In genomic region chr3:127917999-127918661, GRCm38 (mm10) we compare ENCODE assay signal across 20 mouse cellular contexts. TPM values are rescaled to one million over a fixed set of nuclear protein-coding genes. Genes with fewer than 3 reads are reported as not detected.
DNase-seq lines count a peak whose midpoint lies in the region; ATAC-seq lines count a peak whose summit lies in the region.
"Had no signal": no experiment of that assay in that cellular context is flagged by ENCODE, and none has a peak within 500 bp of the region (broad histone marks: within the 10 kb centered on the region; RNA-seq: fewer than 3 reads in every experiment).

No protein-coding gene starts in this region.

- H3K4me1 ChIP-seq in embryonic facial prominence, embryonic 10.5 days: peaks cover 13% of the 10 kb centered on the region
- H3K4me1 ChIP-seq: forebrain, embryonic 13.5 days; midbrain, embryonic 13.5 days had no signal

- H3K9me3 ChIP-seq in embryonic facial prominence, embryonic 10.5 days: no peaks in the 10 kb centered on the region
- H3K9me3 ChIP-seq: embryonic facial prominence, embryonic 13.5 days; forebrain, embryonic 13.5 days; hindbrain, embryonic 15.5 days; lung, embryonic 15.5 days; midbrain, embryonic 13.5 days had no signal

- H3K27me3 ChIP-seq in embryonic facial prominence, embryonic 10.5 days (replicated peaks; ENCODE audit: low read depth, poor library complexity, severe bottlenecking): no peaks in the 10 kb centered on the region
- H3K27me3 ChIP-seq: embryonic facial prominence, embryonic 13.5 days; forebrain, embryonic 13.5 days; hindbrain, embryonic 15.5 days; lung, embryonic 15.5 days; midbrain, embryonic 13.5 days had no signal

- H3K4me3 ChIP-seq in embryonic facial prominence, embryonic 10.5 days: no peak overlapping the region
- H3K4me3 ChIP-seq: embryonic facial prominence, embryonic 13.5 days; forebrain, embryonic 13.5 days; heart, adult 2 months; hindbrain, embryonic 15.5 days; layer of hippocampus, adult 2 months; lung, embryonic 15.5 days; midbrain, embryonic 13.5 days had no signal

- no peaks in the 10 kb centered on the region for H3K36me3 ChIP-seq in embryonic facial prominence, embryonic 10.5 days (replicated peaks)
- H3K36me3 ChIP-seq: embryonic facial prominence, embryonic 13.5 days; hindbrain, embryonic 15.5 days; lung, embryonic 15.5 days; midbrain, embryonic 13.5 days had no signal

- peak; percentile 73 for ATAC-seq in erythroid progenitor cell, adult 5-6 weeks (replicated peaks; ENCODE audit: low FRiP score, poor library complexity, severe bottlenecking)
- ATAC-seq in megakaryocyte progenitor cell, adult 5-6 weeks (replicated peaks; ENCODE audit: poor library complexity): peak; percentile 92
- ATAC-seq: forebrain, embryonic 13.5 days; midbrain, embryonic 13.5 days had no signal

- WGBS in embryonic facial prominence, embryonic 10.5 days: 80% methylated on average over 9 of the region's 9 CpGs

- peak; percentile 55 for DNase-seq in 416B (ENCODE audit: low read depth)
- DNase-seq in CD4-positive, CD25-positive, alpha-beta regulatory T cell, adult 2 months (ENCODE audit: low read depth, low spot score): peak; percentile 42
- DNase-seq in right cerebral cortex, postnatal 25 days: no peak
- no peak for DNase-seq in embryonic facial prominence, embryonic 10.5 days (ENCODE audit: low spot score)
- DNase-seq in adrenal gland, postnatal 14 days: no peak
- DNase-seq: adrenal gland, postnatal 36 days; cerebellum, postnatal 36 days; heart, adult 2 months; heart, postnatal 10 days; kidney, adult 2 months; right cerebral cortex, adult 18-20 months; thymus, adult 18-20 months had no signal

- no peak overlapping the region for H3K27ac ChIP-seq in embryonic facial prominence, embryonic 10.5 days (replicated peaks)
- H3K27ac ChIP-seq: embryonic facial prominence, embryonic 13.5 days; forebrain, embryonic 13.5 days; heart, adult 2 months; hindbrain, embryonic 15.5 days; layer of hippocampus, adult 2 months; lung, embryonic 15.5 days; midbrain, embryonic 13.5 days had no signal

RNA-seq across cellular contexts. Expression of gene Fam241a, which starts 22.0 kb away (rescaled TPM):
- 146 and 187 TPM in 2 replicates for total RNA-seq in erythroid progenitor cell, adult 5-6 weeks (2015; ENCODE audit: low replicate concordance)
- total RNA-seq in erythroid progenitor cell, adult 5-6 weeks (2017; ENCODE audit: low replicate concordance): 81.7 and 106 TPM in 2 replicates
- total RNA-seq in megakaryocyte progenitor cell, adult 5-6 weeks (2015): 34.4 and 38.7 TPM in 2 replicates
- total RNA-seq in megakaryocyte progenitor cell, adult 5-6 weeks (2017): 21.0 and 27.7 TPM in 2 replicates
- polyA plus RNA-seq in embryonic facial prominence, embryonic 10.5 days (2016; fragmentation: Nextera tagmentation; extraction: Ambion mirVana): 2.7 and 3.9 TPM in 2 replicates
- total RNA-seq in adrenal gland, postnatal 14 days (2021): 7.4 and 7.8 TPM in 2 replicates

Comparison
In these comparisons a context has a peak if more than half of its experiments do, and no peak if none do; other contexts are left out.
1. DNase-seq: peak in 416B (single experiment) and CD4-positive, CD25-positive, alpha-beta regulatory T cell, adult 2 months (single experiment); none in right cerebral cortex, postnatal 25 days (single experiment), embryonic facial prominence, embryonic 10.5 days (single experiment) and adrenal gland, postnatal 14 days (single experiment).